Mouse (Mus musculus) midbrain, postnatal 0 days (tissue): Measurements from ENCODE around the gene Ppef2. TPM values are rescaled to one million over a fixed set of nuclear protein-coding genes. Genes with fewer than 3 reads are reported as not detected.

ENCODE experiments used
- ATAC-seq: fragments of 200-750 bp; cut with Nextera tagmentation; 2 replicates; pipeline ENCODE4 v1.8.0; 2017; ENCODE audit warnings: moderate number of reproducible peaks, mild to moderate bottlenecking, moderate TSS enrichment, moderate library complexity; ENCODE audit not compliant: low FRiP score
- DNase-seq: peaks from one replicate; pipeline ENCODE4 v3.0.0-alpha.2; 2015; ENCODE audit warnings: low spot score
- H3K27ac ChIP-seq: fragments of 300-500 bp; sonication (generic); 2 replicates; pipeline ENCODE4 v1.5.1; 2014; ENCODE audit warnings: low read depth, mild to moderate bottlenecking, low read length, mixed read lengths
- H3K27me3 ChIP-seq: fragments of 300-500 bp; sonication (generic); 2 replicates; pipeline ENCODE4 v1.6.1; 2014; ENCODE audit warnings: low read length, control low read depth, mixed read lengths; ENCODE audit not compliant: insufficient read depth
- H3K36me3 ChIP-seq: fragments of 300-500 bp; sonication (generic); 2 replicates; pipeline ENCODE4 v1.6.1; 2014; ENCODE audit warnings: low read length, control low read depth, mixed read lengths; ENCODE audit not compliant: insufficient read depth
- H3K4me1 ChIP-seq: fragments of 300-500 bp; sonication (generic); 2 replicates; pipeline ENCODE4 v1.6.1; 2014; ENCODE audit warnings: mild to moderate bottlenecking, control low read depth, antibody characterized with exemption, low read length, mixed read lengths; ENCODE audit not compliant: insufficient read depth
- H3K4me2 ChIP-seq: fragments of 300-500 bp; sonication (generic); 2 replicates; pipeline ENCODE4 v1.6.1; 2014; ENCODE audit warnings: low read depth, mild to moderate bottlenecking, low read length, mixed read lengths; ENCODE audit not compliant: poor library complexity, severe bottlenecking
- H3K4me3 ChIP-seq: fragments of 300-500 bp; sonication (generic); 2 replicates; pipeline ENCODE4 v1.5.1; 2014; ENCODE audit warnings: low read depth, mild to moderate bottlenecking, low read length, moderate library complexity
- H3K9ac ChIP-seq: fragments of 300-500 bp; sonication (generic); replicated peaks from 2 replicates; pipeline ENCODE4 v1.6.1; 2014; ENCODE audit warnings: mild to moderate bottlenecking, low read length, moderate library complexity, mixed read lengths; ENCODE audit not compliant: poor library complexity, severe bottlenecking
- H3K9me3 ChIP-seq: fragments of 300-500 bp; sonication (generic); 2 replicates; pipeline ENCODE4 v1.6.1; 2016; ENCODE audit warnings: low read length, control low read depth
- CTCF ChIP-seq: IDR thresholded peaks from 2 replicates; pipeline ENCODE4 v1.5.1; 2016; ENCODE audit warnings: antibody characterized with exemption, mild to moderate bottlenecking
- WGBS: fragments of 180-500 bp; shearing (Covaris S2); extraction: QIAGEN DNeasy Blood & Tissue Kit; methylation state at CpG from one replicate; pipeline ENCODE4 v1.1.7; 2014; 5-methylcytosine and 5-hydroxymethylcytosine counted together
- polyA plus RNA-seq: library from polyadenylated mRNA; unstranded; fragments of >200 nt; fragmentation: Nextera tagmentation; extraction: Ambion mirVana; gene quantifications from 2 replicates; pipeline ENCODE4 v1.2.1, GENCODE M21; 2015
- total RNA-seq: library from RNA; depleted of rRNA; stranded (reverse); fragments of >200 nt; gene quantifications from 2 replicates; pipeline ENCODE4 v1.2.3, GENCODE M21; 2014

Ppef2 gene
- total and polyA plus RNA-seq, 2 experiments from 2014 or later = 0.47 to 0.60 TPM

DNA sequence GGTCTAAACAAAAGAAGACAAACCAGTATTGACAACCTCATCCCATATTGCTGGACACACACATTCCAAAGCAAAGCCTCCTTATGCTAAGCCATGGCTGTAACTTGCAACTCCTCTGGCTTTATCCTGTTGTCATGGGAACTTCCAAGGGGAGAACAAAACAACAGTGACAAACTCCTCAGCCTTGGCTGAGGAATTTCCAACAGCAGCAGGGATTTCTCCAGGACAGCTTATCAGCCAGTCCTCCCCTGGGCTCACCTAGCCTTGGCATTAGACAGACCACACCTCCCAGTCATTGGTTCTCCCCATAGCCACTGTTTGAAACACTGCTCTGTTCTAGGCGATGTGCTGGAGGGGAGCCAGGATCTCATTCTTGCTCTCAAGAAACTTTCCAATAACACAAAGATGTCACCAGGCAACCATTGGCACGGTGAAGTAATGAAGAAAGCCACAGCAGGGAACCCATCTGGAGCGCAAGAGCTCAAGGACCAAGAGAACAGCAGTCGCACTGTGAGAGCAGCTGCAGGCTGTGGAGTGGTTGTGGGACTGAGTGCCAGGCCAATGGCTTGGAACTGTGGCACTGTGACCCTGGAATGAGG lies 7.8 kb upstream of the Ppef2 start:
- TF ChIP-seq CTCF = no peak
- peak; percentile 94 for DNase-seq
- Histone ChIP-seq H3K4me2 (no peak overlapping the region), H3K36me3 (no peaks in the 10 kb centered on the region), H3K27me3 (no peaks in the 10 kb centered on the region), H3K9ac (no peak overlapping the region), H3K4me1 (0 out of 2 replicates have a peak, but pooled peaks cover 3% of the 10 kb centered on the region), H3K4me3 (no peak overlapping the region), H3K27ac (0 out of 2 replicates have a peak overlapping the region, but pooled peaks have one; percentile 21), H3K9me3 (no peaks in the 10 kb centered on the region)
- WGBS = 8% methylated on average over 4 of the region's 4 CpGs
- ATAC-seq = peak; percentile 88

DNA sequence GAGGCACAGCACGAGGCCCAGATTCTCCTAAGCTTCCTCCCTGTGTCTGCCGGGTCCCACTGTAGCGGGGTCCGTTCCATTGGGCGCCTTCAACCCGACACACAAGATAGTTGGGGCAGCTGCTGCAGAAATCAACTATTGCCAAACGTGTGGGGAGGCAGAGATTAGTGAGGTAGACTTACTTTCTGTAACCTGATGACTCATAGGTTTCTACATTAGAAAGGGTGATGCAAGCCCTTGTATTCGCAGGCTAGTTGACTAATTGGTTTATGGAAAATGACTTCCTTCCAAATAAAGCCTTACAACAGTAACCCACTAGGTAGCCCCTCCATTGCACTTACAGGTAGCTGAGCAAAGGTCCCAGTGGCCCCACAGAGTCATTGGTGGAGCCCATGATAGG lies 6.6 kb upstream of the Ppef2 start:
- DNase-seq (no peak), ATAC-seq (no peak)
- Histone ChIP-seq H3K27me3 (no peaks in the 10 kb centered on the region), H3K9ac (no peak overlapping the region), H3K4me3 (no peak overlapping the region), H3K4me1 (0 out of 2 replicates have a peak, but pooled peaks cover 3% of the 10 kb centered on the region), H3K9me3 (no peaks in the 10 kb centered on the region), H3K36me3 (no peaks in the 10 kb centered on the region), H3K4me2 (no peak overlapping the region), H3K27ac (no peak overlapping the region)
- no peak for TF ChIP-seq CTCF
- WGBS = 93% methylated on average over 8 of the region's 8 CpGs

DNA sequence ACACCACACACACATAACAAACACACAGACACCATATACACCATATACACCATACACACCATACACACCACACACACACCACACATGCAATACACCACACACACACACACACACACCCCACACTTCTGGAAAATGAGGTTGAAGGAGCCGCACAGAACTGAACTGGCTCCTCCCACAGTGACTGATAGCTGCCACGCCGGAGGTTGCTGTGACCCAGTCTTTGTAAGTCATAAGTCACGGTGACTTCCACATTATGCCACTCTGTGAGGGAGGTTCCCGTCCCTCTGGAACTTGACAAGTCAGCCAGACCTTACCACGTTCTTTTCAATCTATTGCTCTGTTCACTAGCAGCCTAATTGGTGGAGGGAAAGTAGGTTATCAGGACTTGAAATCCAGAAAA lies 1.6 kb downstream of the Ppef2 start:
- Histone ChIP-seq H3K4me1 (no peaks in the 10 kb centered on the region), H3K9ac (no peak overlapping the region), H3K9me3 (no peaks in the 10 kb centered on the region), H3K4me2 (no peak overlapping the region), H3K4me3 (no peak overlapping the region), H3K36me3 (no peaks in the 10 kb centered on the region), H3K27ac (no peak overlapping the region), H3K27me3 (no peaks in the 10 kb centered on the region; the same call in 1 of the 2 replicates)
- TF ChIP-seq CTCF = no peak
- DNase-seq = no peak
- ATAC-seq = no peak
- WGBS = 63% methylated on average over 6 of the region's 6 CpGs

DNA sequence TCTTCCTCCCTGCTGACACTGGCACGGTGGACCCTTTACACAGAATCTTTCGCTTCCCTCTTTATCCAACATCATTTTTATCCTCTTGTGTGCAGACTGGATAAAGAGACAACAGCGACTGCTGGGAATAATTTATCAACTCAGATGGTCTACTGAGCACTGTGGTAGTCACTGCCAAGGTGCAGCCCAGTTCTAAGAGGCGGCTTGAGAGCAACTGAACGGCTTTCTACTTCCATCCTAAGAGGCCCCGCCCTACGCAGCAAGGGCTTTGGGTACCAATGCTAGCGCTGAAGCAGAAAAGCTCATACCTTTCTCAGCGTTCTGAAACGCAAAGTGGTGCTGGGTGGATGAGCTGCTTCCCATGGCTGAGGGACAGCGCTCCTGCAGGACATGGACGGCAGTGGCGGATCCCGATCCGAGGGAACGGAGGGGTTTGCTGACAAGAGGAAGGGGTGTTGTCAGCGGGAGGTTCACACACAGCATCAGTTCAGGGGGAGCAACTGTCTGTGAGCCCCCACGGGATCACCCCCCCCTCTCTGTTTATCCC lies 3.2 kb downstream of the Ppef2 start:
- H3K36me3 ChIP-seq = no peaks in the 10 kb centered on the region
- no peaks in the 10 kb centered on the region for H3K9me3 ChIP-seq
- TF ChIP-seq CTCF = peak; percentile 82
- peak overlapping the region; percentile 8; the same call in 1 of the 2 replicates for H3K4me3 ChIP-seq
- peak overlapping the region; percentile 28 for H3K4me2 ChIP-seq
- 13% methylated on average over 18 of the region's 18 CpGs for WGBS
- DNase-seq (peak; percentile 71), ATAC-seq (peak; percentile 83)
- no peaks in the 10 kb centered on the region for H3K4me1 ChIP-seq
- H3K27me3 ChIP-seq = no peaks in the 10 kb centered on the region; the same call in 1 of the 2 replicates
- H3K27ac ChIP-seq = no peak overlapping the region
- no peak overlapping the region for H3K9ac ChIP-seq

- Histone ChIP-seq H3K27ac (no peak overlapping the region), H3K4me3 (no peak overlapping the region), H3K36me3 (no peaks in the 10 kb centered on the region), H3K4me2 (no peak overlapping the region), H3K9ac (no peak overlapping the region), H3K9me3 (no peaks in the 10 kb centered on the region), H3K27me3 (no peaks in the 10 kb centered on the region; the same call in 1 of the 2 replicates), H3K4me1 (no peaks in the 10 kb centered on the region)
- 93% methylated on average over 6 of the region's 6 CpGs for WGBS
- DNase-seq = no peak
- ATAC-seq = no peak
- TF ChIP-seq CTCF = peak; percentile 12; the same call in 1 of the 2 replicates
These were observed 4.0 kb downstream of the Ppef2 start for GRCm38 (mm10) chr5:92252031-92252430.

- no peak overlapping the region for H3K4me2 ChIP-seq
- no peak overlapping the region for H3K9ac ChIP-seq
- H3K27ac ChIP-seq = no peak overlapping the region
- no peaks in the 10 kb centered on the region for H3K36me3 ChIP-seq
- H3K4me3 ChIP-seq = no peak overlapping the region
- DNase-seq = no peak
- H3K9me3 ChIP-seq = no peaks in the 10 kb centered on the region
- whole genome bisulfite sequencing = 83% methylated on average over 11 of the region's 11 CpGs
- H3K27me3 ChIP-seq = no peaks in the 10 kb centered on the region
- ATAC-seq = no peak
- no peaks in the 10 kb centered on the region for H3K4me1 ChIP-seq
- no peak for TF ChIP-seq CTCF
These were observed 7.5 kb downstream of the Ppef2 start for GRCm38 (mm10) chr5:92248614-92249013.
